Mouse (Mus musculus) hematopoietic stem cell, adult 5-6 weeks (primary cell): Measurements from ENCODE around the gene Rchy1. TPM values are rescaled to one million over a fixed set of nuclear protein-coding genes. Genes with fewer than 3 reads are reported as not detected.

Experiments
- total RNA-seq: library from RNA; stranded (forward); fragments of 172-1452, 232-1000 nt; gene quantifications from 2 replicates; pipeline ENCODE4 v1.2.3, GENCODE M21; 2017

Gene Rchy1
- total RNA-seq, 1 experiment from 2014 or later: 56.4 TPM

Other genes starting within 250 kb of the Rchy1 start
- not detected in 2 replicates for gene Odaph, start 24.4 kb upstream of the Rchy1 start, total RNA-seq
- gene Cdkl2, start 80.8 kb upstream of the Rchy1 start, total RNA-seq: 0.81 TPM in 1 of 2 replicates, not detected in the other
- gene G3bp2, start 120.7 kb upstream of the Rchy1 start, total RNA-seq: 131 and 135 TPM in 2 replicates
- 9.9 and 21.3 TPM in 2 replicates for gene Uso1, start 174.9 kb upstream of the Rchy1 start, total RNA-seq